Mouse (Mus musculus): ENCODE measurements around the gene B3galt1. TPM values are rescaled to one million over a fixed set of nuclear protein-coding genes. Genes with fewer than 3 reads are reported as not detected.

Gene B3galt1
- total and polyA plus RNA-seq, 3 experiments: not detected

- no peak overlapping the region for H3K4me3 ChIP-seq (ENCODE audit: control insufficient read depth in 1 of 2, insufficient read depth in 1 of 2, low read depth in 2 of 2, low read length in 2 of 2)
- no peak overlapping the region for H3K9ac ChIP-seq (ENCODE audit: control insufficient read depth, low read depth, low read length, poor library complexity, severe bottlenecking)
- H3K36me3 ChIP-seq (ENCODE audit: control insufficient read depth in 1 of 2, insufficient read depth in 2 of 2, low read length in 2 of 2): no peaks in the 10 kb centered on the region
- H3K27ac ChIP-seq (ENCODE audit: control insufficient read depth, low read depth, low read length): no peak overlapping the region
- H3K79me2 ChIP-seq (ENCODE audit: control insufficient read depth, insufficient read depth, low read length, poor library complexity): no peaks in the 10 kb centered on the region
- no peaks in the 10 kb centered on the region for H3K27me3 ChIP-seq (ENCODE audit: control insufficient read depth in 1 of 2, insufficient read depth in 2 of 2, low read length in 2 of 2)
- DNase-seq (ENCODE audit: low read depth, low spot score): no peak
- H3K4me1 ChIP-seq (ENCODE audit: control insufficient read depth in 1 of 2, insufficient read depth in 2 of 2, low read length in 2 of 2): no peaks in the 10 kb centered on the region
- no peaks in the 10 kb centered on the region for H3K9me3 ChIP-seq (replicated peaks; ENCODE audit: insufficient read depth, low read length)
- TF ChIP-seq JUND (IDR thresholded peaks at IDR 0.05; ENCODE audit: low read depth, low read length): no peak
- no peak for TF ChIP-seq KAT2A (conservative IDR thresholded peaks at IDR 0.05; ENCODE audit: low read depth, low read length)
- TF ChIP-seq USF2 (IDR thresholded peaks at IDR 0.05; ENCODE audit: borderline replicate concordance in 1 of 2, insufficient read depth in 1 of 2, low read depth in 1 of 2, low read length in 2 of 2): no peak
- TF ChIP-seq USF1 (IDR thresholded peaks at IDR 0.05; ENCODE audit: low read depth, low read length): no peak
- TF ChIP-seq POLR2AphosphoS2 (IDR thresholded peaks at IDR 0.05; ENCODE audit: low read length): no peak
- no peak for TF ChIP-seq MAX (IDR thresholded peaks at IDR 0.05; ENCODE audit: low read length)
Observed at GRCm38 (mm10) chr2:68034711-68035110, 469.0 kb downstream of the B3galt1 start.

GRCm38 (mm10) chr2:68040752-68041151 lies 475.1 kb downstream of the B3galt1 start:
- no peaks in the 10 kb centered on the region for H3K27me3 ChIP-seq (ENCODE audit: control insufficient read depth in 1 of 2, insufficient read depth in 2 of 2, low read length in 2 of 2)
- H3K36me3 ChIP-seq (ENCODE audit: control insufficient read depth in 1 of 2, insufficient read depth in 2 of 2, low read length in 2 of 2): no peaks in the 10 kb centered on the region
- DNase-seq (ENCODE audit: low read depth, low spot score): no peak
- H3K4me3 ChIP-seq (ENCODE audit: control insufficient read depth in 1 of 2, insufficient read depth in 1 of 2, low read depth in 2 of 2, low read length in 2 of 2): no peak overlapping the region
- TF ChIP-seq POLR2A (IDR thresholded peaks at IDR 0.05; ENCODE audit: control insufficient read depth in 1 of 2, insufficient read depth in 1 of 2, low read depth in 1 of 2, low read length in 2 of 2, poor library complexity in 1 of 2) (no peak), ETS1 (IDR thresholded peaks at IDR 0.05; ENCODE audit: low read depth, low read length) (no peak), KAT2A (conservative IDR thresholded peaks at IDR 0.05; ENCODE audit: low read depth, low read length) (no peak), MEF2A (IDR thresholded peaks at IDR 0.05; ENCODE audit: extremely low read depth, insufficient replicate concordance, low read depth, low read length, poor library complexity, severe bottlenecking) (no peak), BHLHE40 (IDR thresholded peaks at IDR 0.05; ENCODE audit: borderline replicate concordance, low read depth, low read length) (no peak), POLR2AphosphoS5 (IDR thresholded peaks at IDR 0.05; ENCODE audit: borderline replicate concordance, low read depth, low read length) (no peak), TAL1 (IDR thresholded peaks at IDR 0.05; ENCODE audit: low read length) (no peak), USF2 (IDR thresholded peaks at IDR 0.05; ENCODE audit: borderline replicate concordance in 1 of 2, insufficient read depth in 1 of 2, low read depth in 1 of 2, low read length in 2 of 2) (no peak), USF1 (IDR thresholded peaks at IDR 0.05; ENCODE audit: low read depth, low read length) (no peak), SIN3A (IDR thresholded peaks at IDR 0.05; ENCODE audit: low read length) (no peak), TCF12 (IDR thresholded peaks at IDR 0.05; ENCODE audit: low read depth, low read length) (no peak)
- no peaks in the 10 kb centered on the region for H3K79me2 ChIP-seq (ENCODE audit: control insufficient read depth, insufficient read depth, low read length, poor library complexity)
- H3K9ac ChIP-seq (ENCODE audit: control insufficient read depth, low read depth, low read length, poor library complexity, severe bottlenecking): no peak overlapping the region
- H3K4me1 ChIP-seq (ENCODE audit: control insufficient read depth in 1 of 2, insufficient read depth in 2 of 2, low read length in 2 of 2): no peaks in the 10 kb centered on the region
- H3K9me3 ChIP-seq (replicated peaks; ENCODE audit: insufficient read depth, low read length): no peaks in the 10 kb centered on the region
- H3K27ac ChIP-seq (ENCODE audit: control insufficient read depth, low read depth, low read length): no peak overlapping the region

- Histone ChIP-seq H3K9ac (ENCODE audit: control insufficient read depth, low read depth, low read length, poor library complexity, severe bottlenecking) (no peak overlapping the region), H3K27me3 (ENCODE audit: control insufficient read depth in 1 of 2, insufficient read depth in 2 of 2, low read length in 2 of 2) (no peaks in the 10 kb centered on the region), H3K4me1 (ENCODE audit: control insufficient read depth in 1 of 2, insufficient read depth in 2 of 2, low read length in 2 of 2) (no peaks in the 10 kb centered on the region), H3K79me2 (ENCODE audit: control insufficient read depth, insufficient read depth, low read length, poor library complexity) (no peaks in the 10 kb centered on the region), H3K36me3 (ENCODE audit: control insufficient read depth in 1 of 2, insufficient read depth in 2 of 2, low read length in 2 of 2) (no peaks in the 10 kb centered on the region), H3K4me3 (ENCODE audit: control insufficient read depth in 1 of 2, insufficient read depth in 1 of 2, low read depth in 2 of 2, low read length in 2 of 2) (no peak overlapping the region), H3K27ac (ENCODE audit: control insufficient read depth, low read depth, low read length) (no peak overlapping the region), H3K9me3 (replicated peaks; ENCODE audit: insufficient read depth, low read length) (no peaks in the 10 kb centered on the region)
- no peak for DNase-seq (ENCODE audit: low read depth, low spot score)
- TF ChIP-seq ETS1 (IDR thresholded peaks at IDR 0.05; ENCODE audit: low read depth, low read length): no peak
- TF ChIP-seq KAT2A (conservative IDR thresholded peaks at IDR 0.05; ENCODE audit: low read depth, low read length): no peak
- TF ChIP-seq POLR2A (IDR thresholded peaks at IDR 0.05; ENCODE audit: control insufficient read depth in 1 of 2, insufficient read depth in 1 of 2, low read depth in 1 of 2, low read length in 2 of 2, poor library complexity in 1 of 2): no peak
- no peak for TF ChIP-seq ELF1 (IDR thresholded peaks at IDR 0.05; ENCODE audit: low read depth, low read length)
- TF ChIP-seq TCF12 (IDR thresholded peaks at IDR 0.05; ENCODE audit: low read depth, low read length): no peak
- TF ChIP-seq MAZ (IDR thresholded peaks at IDR 0.05; ENCODE audit: low read depth, low read length): no peak
- no peak for TF ChIP-seq SIN3A (IDR thresholded peaks at IDR 0.05; ENCODE audit: low read length)
- no peak for TF ChIP-seq TBP (IDR thresholded peaks at IDR 0.05; ENCODE audit: low read depth, low read length)
- no peak for TF ChIP-seq ZMIZ1 (IDR thresholded peaks at IDR 0.05; ENCODE audit: low read depth, low read length)
- TF ChIP-seq CHD2 (IDR thresholded peaks at IDR 0.05; ENCODE audit: low read length): no peak
- no peak for TF ChIP-seq GABPA (IDR thresholded peaks at IDR 0.05; ENCODE audit: low read depth, low read length)
- no peak for TF ChIP-seq USF2 (IDR thresholded peaks at IDR 0.05; ENCODE audit: borderline replicate concordance in 1 of 2, insufficient read depth in 1 of 2, low read depth in 1 of 2, low read length in 2 of 2)
- TF ChIP-seq EP300 (IDR thresholded peaks at IDR 0.05; ENCODE audit: low read depth in 1 of 2, low read length in 2 of 2): no peak
Observed at GRCm38 (mm10) chr2:68052481-68052880, 486.8 kb downstream of the B3galt1 start.

Measured in MEL (cell line).